Comparison of ENCODE assay signal across 7 mouse cellular contexts in the genomic region with DNA sequence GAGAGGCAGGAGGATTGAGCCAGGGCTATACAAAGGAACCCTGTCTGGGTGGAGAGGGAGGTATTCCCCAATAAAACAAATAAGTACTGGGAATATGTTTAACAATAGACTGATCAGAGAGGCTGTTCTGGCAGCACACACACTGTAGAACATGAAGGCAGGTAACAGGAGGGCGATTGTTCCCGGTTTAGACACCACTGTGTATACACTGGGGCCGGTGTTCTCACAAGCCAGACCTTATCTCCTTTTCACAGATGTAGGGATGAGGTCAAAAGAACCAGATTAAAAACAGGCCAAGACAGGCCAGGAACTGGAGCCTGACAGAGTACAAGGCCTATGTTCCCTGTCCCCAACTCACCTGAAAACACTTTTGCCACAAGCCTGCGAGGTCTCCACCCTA. TPM values are rescaled to one million over a fixed set of nuclear protein-coding genes. Genes with fewer than 3 reads are reported as not detected.
DNase-seq lines count a peak whose midpoint lies in the region; ATAC-seq and TF ChIP-seq lines count a peak whose summit lies in the region.

No protein-coding gene starts in this region.

- H3K27ac ChIP-seq in lung, postnatal 0 days (ENCODE audit: low read length): 0 out of 2 replicates have a peak overlapping the region, but pooled peaks have one; percentile 78
- no peak overlapping the region for H3K27ac ChIP-seq in embryonic facial prominence, embryonic 12.5 days
- H3K27ac ChIP-seq in intestine, embryonic 16.5 days (ENCODE audit: low read length): no peak overlapping the region
- H3K27ac ChIP-seq in small intestine, adult 2 months (ENCODE audit: insufficient read depth, low read depth, low read length): peak overlapping the region; percentile 8; the same call in 1 of the 2 replicates

- ATAC-seq in lung, postnatal 0 days: no peak
- ATAC-seq in embryonic facial prominence, embryonic 12.5 days (ENCODE audit: insufficient number of reproducible peaks, insufficient read depth, low FRiP score, low TSS enrichment): no peak
- peak; percentile 14 for ATAC-seq in intestine, embryonic 16.5 days
- no peak for ATAC-seq in frontal cortex, adult (ENCODE audit: low TSS enrichment)

- DNase-seq in lung, postnatal 0 days (ENCODE audit: low spot score): no peak
- DNase-seq in lung, postnatal 36 days: no peak
- no peak for DNase-seq in spleen, postnatal 36 days (ENCODE audit: low spot score in 2 of 2)

- 24% methylated on average over 4 of the region's 4 CpGs for WGBS in lung, postnatal 0 days
- WGBS in embryonic facial prominence, embryonic 12.5 days: 36% methylated on average over 4 of the region's 4 CpGs
- WGBS in intestine, embryonic 16.5 days: 47% methylated on average over 4 of the region's 4 CpGs
- 26% methylated on average over 4 of the region's 4 CpGs for WGBS in small intestine, adult 2 months

- peaks cover 46% of the 10 kb centered on the region; the same call in 1 of the 2 replicates for H3K4me1 ChIP-seq in lung, postnatal 0 days (ENCODE audit: insufficient read depth, low read depth, low read length)
- peaks cover 48% of the 10 kb centered on the region for H3K4me1 ChIP-seq in embryonic facial prominence, embryonic 12.5 days
- H3K4me1 ChIP-seq in intestine, embryonic 16.5 days (ENCODE audit: control insufficient read depth, insufficient read depth, low read length): peaks cover 46% of the 10 kb centered on the region
- H3K4me1 ChIP-seq in small intestine, adult 2 months (ENCODE audit: control insufficient read depth, insufficient read depth, insufficient read length, low read length): peaks cover 37% of the 10 kb centered on the region

- no peak for TF ChIP-seq CTCF in lung, postnatal 0 days (IDR thresholded peaks at IDR 0.05)
- no peak for TF ChIP-seq CTCF in small intestine, adult 2 months (IDR thresholded peaks at IDR 0.05; ENCODE audit: extremely low read depth, insufficient read length, insufficient replicate concordance, low read depth, low read length)

- TF ChIP-seq POLR2A in small intestine, adult 2 months (IDR thresholded peaks at IDR 0.05; ENCODE audit: low read depth, low read length): no peak

- 0 out of 2 replicates have a peak overlapping the region, but pooled peaks have one; percentile 57 for H3K4me2 ChIP-seq in lung, postnatal 0 days (replicated peaks; ENCODE audit: low read depth, low read length)
- peak overlapping the region; percentile 34 for H3K4me2 ChIP-seq in embryonic facial prominence, embryonic 12.5 days (replicated peaks)
- H3K4me2 ChIP-seq in intestine, embryonic 16.5 days (ENCODE audit: low read depth, low read length): no peak overlapping the region

- no peaks in the 10 kb centered on the region for H3K9me3 ChIP-seq in lung, postnatal 0 days (ENCODE audit: low read length)
- no peaks in the 10 kb centered on the region for H3K9me3 ChIP-seq in embryonic facial prominence, embryonic 12.5 days
- H3K9me3 ChIP-seq in intestine, embryonic 16.5 days (ENCODE audit: control insufficient read depth, low read length): no peaks in the 10 kb centered on the region

- H3K9ac ChIP-seq in lung, postnatal 0 days (replicated peaks; ENCODE audit: low read depth): no peak overlapping the region
- H3K9ac ChIP-seq in embryonic facial prominence, embryonic 12.5 days: no peak overlapping the region
- no peak overlapping the region for H3K9ac ChIP-seq in intestine, embryonic 16.5 days (ENCODE audit: low read depth, low read length)

- TF ChIP-seq EP300 in lung, postnatal 0 days (IDR thresholded peaks at IDR 0.05): no peak

- H3K4me3 ChIP-seq in lung, postnatal 0 days (ENCODE audit: low read depth, low read length): no peak overlapping the region
- H3K4me3 ChIP-seq in embryonic facial prominence, embryonic 12.5 days: no peak overlapping the region
- H3K4me3 ChIP-seq in intestine, embryonic 16.5 days (ENCODE audit: low read length): no peak overlapping the region
- no peak overlapping the region for H3K4me3 ChIP-seq in small intestine, adult 2 months (ENCODE audit: low read depth, low read length)

- H3K36me3 ChIP-seq in lung, postnatal 0 days (ENCODE audit: insufficient read depth, low read length): no peaks in the 10 kb centered on the region
- no peaks in the 10 kb centered on the region for H3K36me3 ChIP-seq in embryonic facial prominence, embryonic 12.5 days
- H3K36me3 ChIP-seq in intestine, embryonic 16.5 days (ENCODE audit: control insufficient read depth, insufficient read depth, low read length): no peaks in the 10 kb centered on the region
- no peaks in the 10 kb centered on the region for H3K36me3 ChIP-seq in small intestine, adult 2 months (ENCODE audit: control insufficient read depth, insufficient read depth, low read length)

- no peaks in the 10 kb centered on the region for H3K27me3 ChIP-seq in lung, postnatal 0 days (replicated peaks; ENCODE audit: insufficient read depth, low read length)
- H3K27me3 ChIP-seq in embryonic facial prominence, embryonic 12.5 days: no peaks in the 10 kb centered on the region
- peaks cover 3% of the 10 kb centered on the region; the same call in 1 of the 2 replicates for H3K27me3 ChIP-seq in intestine, embryonic 16.5 days (replicated peaks; ENCODE audit: control insufficient read depth, insufficient read depth, low read length)
- no peaks in the 10 kb centered on the region for H3K27me3 ChIP-seq in small intestine, adult 2 months (ENCODE audit: control insufficient read depth, insufficient read depth, low read length)

RNA-seq across cellular contexts. Expression of gene Uck2, which starts 13.8 kb away (rescaled TPM):
- polyA plus RNA-seq in lung, postnatal 0 days (2015; fragmentation: Nextera tagmentation; extraction: Ambion mirVana): 21.6 and 22.9 TPM in 2 replicates
- polyA plus RNA-seq in embryonic facial prominence, embryonic 12.5 days (2016; fragmentation: Nextera tagmentation; extraction: Ambion mirVana): 91.9 and 98.2 TPM in 2 replicates
- polyA plus RNA-seq in intestine, embryonic 16.5 days (2015; fragmentation: Nextera tagmentation; extraction: Ambion mirVana): 30.8 and 36.8 TPM in 2 replicates
- 11.3 and 26.5 TPM in 2 replicates for polyA plus RNA-seq in small intestine, adult 2 months (2012; rRNA removed)

RNA-seq across cellular contexts. Expression of gene Tmco1, which starts 36.9 kb away (rescaled TPM):
- polyA plus RNA-seq in lung, postnatal 0 days (2015; fragmentation: Nextera tagmentation; extraction: Ambion mirVana): 94.7 and 99.7 TPM in 2 replicates
- polyA plus RNA-seq in embryonic facial prominence, embryonic 12.5 days (2016; fragmentation: Nextera tagmentation; extraction: Ambion mirVana): 64.6 and 66.3 TPM in 2 replicates
- polyA plus RNA-seq in intestine, embryonic 16.5 days (2015; fragmentation: Nextera tagmentation; extraction: Ambion mirVana): 132 and 133 TPM in 2 replicates
- polyA plus RNA-seq in small intestine, adult 2 months (2012; rRNA removed): 9.6 and 20.5 TPM in 2 replicates

Comparison
In these comparisons a context has a peak if more than half of its experiments do, and no peak if none do; other contexts are left out.
1. H3K27ac ChIP-seq: peak in lung, postnatal 0 days (single experiment) and small intestine, adult 2 months (single experiment); none in embryonic facial prominence, embryonic 12.5 days (single experiment) and intestine, embryonic 16.5 days (single experiment).